Mouse (Mus musculus) midbrain, embryonic 15.5 days (tissue): ENCODE results near the gene Parpbp. TPM values are rescaled to one million over a fixed set of nuclear protein-coding genes. Genes with fewer than 3 reads are reported as not detected.

ENCODE experiments used
- ATAC-seq: fragments of 200-750 bp; cut with Nextera tagmentation; replicated peaks from 2 replicates; pipeline ENCODE4 v1.8.0; 2017; ENCODE audit warnings: moderate TSS enrichment
- H3K27ac ChIP-seq: fragments of 300-500 bp; sonication (generic); 2 replicates; pipeline ENCODE4 v1.5.1; 2015; ENCODE audit warnings: mild to moderate bottlenecking, inconsistent platforms
- H3K27me3 ChIP-seq: fragments of 300-500 bp; sonication (generic); replicated peaks from 2 replicates; pipeline ENCODE4 v1.6.1; 2015; ENCODE audit warnings: inconsistent platforms
- H3K36me3 ChIP-seq: fragments of 300-500 bp; sonication (generic); replicated peaks from 2 replicates; pipeline ENCODE4 v1.6.1; 2015; ENCODE audit warnings: inconsistent platforms
- H3K4me1 ChIP-seq: fragments of 300-500 bp; sonication (generic); 2 replicates; pipeline ENCODE4 v1.6.1; 2015; ENCODE audit warnings: inconsistent platforms
- H3K4me2 ChIP-seq: fragments of 300-500 bp; sonication (generic); 2 replicates; pipeline ENCODE4 v1.6.1; 2015; ENCODE audit warnings: inconsistent platforms, mild to moderate bottlenecking, moderate library complexity
- H3K4me3 ChIP-seq: fragments of 300-500 bp; sonication (generic); 2 replicates; pipeline ENCODE4 v1.5.1; 2015; ENCODE audit warnings: mild to moderate bottlenecking, inconsistent platforms
- H3K9ac ChIP-seq: fragments of 300-500 bp; sonication (generic); 2 replicates; pipeline ENCODE4 v1.6.1; 2015; ENCODE audit warnings: mild to moderate bottlenecking, inconsistent platforms
- H3K9me3 ChIP-seq: fragments of 300-500 bp; sonication (generic); 2 replicates; pipeline ENCODE4 v1.6.1; 2016; ENCODE audit warnings: inconsistent platforms
- WGBS: fragments of 180-500 bp; shearing (Covaris S2); methylation state at CpG from one replicate; pipeline ENCODE4 v1.1.7; 2015; ENCODE audit warnings: mixed read lengths; 5-methylcytosine and 5-hydroxymethylcytosine counted together
- polyA plus RNA-seq: library from polyadenylated mRNA; unstranded; fragments of >200 nt; fragmentation: Nextera tagmentation; extraction: Ambion mirVana; gene quantifications from 2 replicates; pipeline ENCODE4 v1.2.1, GENCODE M21; 2015

The Parpbp gene
- polyA plus RNA-seq, 1 experiment from 2014 or later = 2.3 TPM

DNA sequence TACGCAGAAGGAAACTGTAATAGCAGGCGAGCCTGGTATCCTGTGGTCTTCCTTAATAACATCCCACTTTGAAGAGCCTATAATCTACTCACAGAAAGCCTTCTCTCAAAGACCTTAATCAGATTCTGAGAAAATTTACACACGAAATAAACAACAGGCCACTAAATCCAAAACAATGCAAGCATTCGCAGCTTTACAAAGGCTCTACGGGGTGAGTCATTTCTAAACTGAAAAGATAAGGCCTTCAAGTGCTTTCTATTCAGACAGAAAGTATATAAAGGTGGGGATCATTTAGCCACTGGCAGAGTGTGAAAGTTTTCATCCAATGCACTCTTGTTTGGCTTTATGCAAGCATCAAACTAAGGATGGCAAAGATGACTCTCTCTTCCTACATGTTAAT, 56.0 kb downstream of the Parpbp start, which contains the start of gene Pmch:
TSS of gene Pmch (plus strand) at position 301 of the 400 bp plus-strand sequence.
- no peak within 1 kb of the TSS for H3K4me3 ChIP-seq
- no peak within 1 kb of the TSS for H3K9ac ChIP-seq
- 27% methylated on average over 5 of the region's 5 CpGs for WGBS
- no peak within 1 kb of the TSS for H3K4me2 ChIP-seq
- no peaks in the 10 kb centered on the region for H3K4me1 ChIP-seq
- H3K36me3 ChIP-seq = no peaks in the 10 kb centered on the region
- H3K27me3 ChIP-seq = no peaks in the 10 kb centered on the region
- no peak for ATAC-seq
- H3K27ac ChIP-seq = no peak within 1 kb of the TSS
- no peaks in the 10 kb centered on the region for H3K9me3 ChIP-seq

DNA sequence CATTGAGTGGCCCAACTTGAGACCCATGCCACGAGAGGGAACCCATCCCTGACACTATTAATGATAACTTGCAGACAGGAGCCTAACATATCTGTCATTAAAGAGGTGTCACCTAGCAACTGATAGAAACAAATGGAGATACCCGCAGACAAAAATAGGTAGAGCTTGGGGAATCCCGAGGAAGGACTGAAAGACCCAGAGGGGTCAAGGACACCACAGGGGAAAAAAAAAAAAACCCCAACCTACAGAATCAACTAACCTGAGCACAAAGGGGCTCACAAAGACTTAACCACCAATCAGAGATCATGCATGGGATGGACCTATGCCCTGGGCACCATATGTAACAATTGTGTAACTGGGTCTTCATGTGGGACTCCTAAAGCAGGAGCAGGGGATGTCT, 79.4 kb downstream of the Parpbp start:
- WGBS = 79% methylated on average over 3 of the region's 3 CpGs
- Histone ChIP-seq H3K9ac (no peak overlapping the region), H3K4me3 (no peak overlapping the region), H3K4me2 (no peak overlapping the region), H3K36me3 (no peaks in the 10 kb centered on the region), H3K27ac (no peak overlapping the region), H3K9me3 (no peaks in the 10 kb centered on the region), H3K4me1 (no peaks in the 10 kb centered on the region), H3K27me3 (no peaks in the 10 kb centered on the region)
- no peak for ATAC-seq

DNA sequence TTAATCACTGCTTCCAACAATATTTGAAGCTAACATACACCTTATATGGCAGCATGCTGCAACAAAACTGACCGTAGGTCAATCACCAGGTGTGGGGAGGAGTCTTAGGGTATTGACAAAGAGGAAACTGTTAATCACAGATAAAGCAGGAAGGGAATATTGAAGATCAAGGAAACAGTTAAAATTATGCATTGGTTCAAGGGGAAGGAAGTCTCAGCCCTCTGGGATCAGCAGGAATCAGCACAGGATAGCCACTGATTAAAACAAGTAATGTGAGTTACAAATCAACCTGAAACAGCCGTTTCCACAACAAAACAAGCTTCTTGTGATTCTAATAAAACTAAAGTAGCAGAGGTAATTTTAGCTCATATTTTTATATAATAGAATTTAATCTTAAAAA, 81.9 kb downstream of the Parpbp start:
- Histone ChIP-seq H3K4me1 (no peaks in the 10 kb centered on the region), H3K4me2 (no peak overlapping the region), H3K27me3 (no peaks in the 10 kb centered on the region), H3K9me3 (no peaks in the 10 kb centered on the region), H3K36me3 (no peaks in the 10 kb centered on the region), H3K4me3 (no peak overlapping the region), H3K9ac (no peak overlapping the region), H3K27ac (no peak overlapping the region)
- WGBS = 82% methylated on average over 2 of the region's 2 CpGs
- ATAC-seq = no peak

DNA sequence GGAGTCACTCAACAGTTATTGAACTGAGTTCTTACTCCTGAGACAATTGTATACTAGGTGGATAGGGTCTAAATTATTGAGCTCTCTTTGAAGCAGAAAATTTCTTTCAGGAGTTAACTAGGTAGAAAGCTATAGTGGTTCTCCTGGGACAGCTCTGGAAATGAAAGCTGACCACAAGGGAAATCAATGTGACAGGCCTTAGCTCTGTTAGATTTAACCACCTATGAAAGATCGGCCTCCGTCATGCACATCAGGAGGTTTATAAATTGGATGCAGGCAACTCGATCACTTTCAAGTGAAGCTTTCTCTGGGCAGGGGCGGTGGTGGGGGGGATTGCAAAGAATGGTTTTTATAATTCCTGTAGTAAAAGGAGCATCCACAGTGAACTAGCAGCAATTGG, 83.3 kb downstream of the Parpbp start:
- no peak overlapping the region for H3K9ac ChIP-seq
- H3K36me3 ChIP-seq = no peaks in the 10 kb centered on the region
- no peaks in the 10 kb centered on the region for H3K27me3 ChIP-seq
- no peaks in the 10 kb centered on the region for H3K4me1 ChIP-seq
- no peak for ATAC-seq
- H3K9me3 ChIP-seq = no peaks in the 10 kb centered on the region
- 75% methylated on average over 4 of the region's 4 CpGs for WGBS
- no peak overlapping the region for H3K4me3 ChIP-seq
- H3K27ac ChIP-seq = no peak overlapping the region
- no peak overlapping the region for H3K4me2 ChIP-seq

DNA sequence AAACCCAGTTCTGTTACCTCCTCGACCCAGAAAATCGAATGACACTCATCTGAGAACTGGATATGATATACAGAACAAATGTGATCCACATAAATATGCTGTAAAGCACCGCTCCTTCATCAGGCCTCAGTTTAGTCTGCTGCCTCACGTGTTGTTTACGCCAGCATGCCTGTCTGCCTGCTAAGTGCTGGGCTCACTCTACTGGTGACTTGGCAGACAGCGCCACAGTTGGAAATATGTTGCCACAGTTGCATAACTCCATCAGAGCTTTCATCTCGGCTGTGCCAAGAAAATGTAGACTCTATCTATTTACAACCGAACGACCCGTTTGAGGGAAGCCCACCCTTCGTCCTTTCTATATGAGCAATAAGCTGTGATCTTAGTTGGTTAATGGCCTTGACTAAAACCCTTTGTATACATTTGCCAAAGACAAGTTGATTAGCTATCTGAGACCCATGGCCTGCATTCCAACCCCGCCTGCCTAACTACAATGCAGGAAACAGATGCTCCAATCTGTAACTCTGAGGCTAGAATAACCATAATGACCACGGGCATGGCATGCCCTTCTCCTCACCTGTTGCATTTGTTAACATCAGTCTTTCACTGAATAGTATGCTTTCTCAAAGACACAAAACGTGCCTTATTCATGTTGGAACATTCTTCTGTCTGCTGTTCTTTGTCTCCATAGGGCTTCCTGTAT, 89.6 kb downstream of the Parpbp start:
- Histone ChIP-seq H3K9me3 (no peaks in the 10 kb centered on the region), H3K9ac (no peak overlapping the region), H3K4me2 (no peak overlapping the region), H3K36me3 (no peaks in the 10 kb centered on the region), H3K4me3 (no peak overlapping the region), H3K27ac (no peak overlapping the region), H3K27me3 (no peaks in the 10 kb centered on the region), H3K4me1 (no peaks in the 10 kb centered on the region)
- no peak for ATAC-seq
- 87% methylated on average over 14 of the region's 14 CpGs for WGBS

DNA sequence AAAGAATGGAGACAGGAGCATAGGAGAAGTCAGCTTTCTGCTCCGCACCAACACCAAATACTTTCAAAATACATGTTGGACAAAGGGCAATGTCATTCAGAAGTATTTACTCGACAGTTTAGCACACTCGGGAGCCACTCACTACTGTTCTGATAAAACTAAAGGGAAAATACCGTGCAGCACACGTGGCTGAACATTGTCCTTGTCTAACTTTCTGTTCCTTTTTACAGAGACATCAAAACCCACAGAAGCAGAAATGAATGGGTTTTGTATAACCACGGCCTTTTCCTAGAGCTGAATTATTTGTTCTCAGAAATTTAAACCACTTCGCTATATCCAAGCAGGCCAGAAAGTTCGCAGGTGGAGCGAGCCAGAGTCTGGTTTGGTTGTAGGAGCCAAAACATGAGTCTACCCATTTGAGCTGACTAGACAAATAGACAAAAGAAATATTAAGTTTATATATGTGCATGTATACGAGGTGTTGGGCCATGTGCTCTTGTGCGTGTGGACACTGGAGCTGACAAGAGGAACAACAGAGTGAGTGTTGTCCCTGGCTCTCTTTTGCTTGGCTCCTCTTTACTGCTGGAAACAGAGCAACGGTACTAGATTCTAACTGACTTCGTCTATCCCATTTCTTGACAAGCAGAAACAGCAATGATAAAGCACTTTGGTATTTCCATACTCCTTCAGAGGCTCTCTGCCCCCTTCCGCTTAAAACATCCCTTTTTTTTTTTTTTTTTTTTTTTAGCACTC, 92.3 kb downstream of the Parpbp start:
- no peaks in the 10 kb centered on the region for H3K27me3 ChIP-seq
- no peak for ATAC-seq
- no peaks in the 10 kb centered on the region for H3K36me3 ChIP-seq
- WGBS = 85% methylated on average over 14 of the region's 14 CpGs
- no peak overlapping the region for H3K27ac ChIP-seq
- no peaks in the 10 kb centered on the region for H3K9me3 ChIP-seq
- H3K4me3 ChIP-seq = no peak overlapping the region
- H3K9ac ChIP-seq = no peak overlapping the region
- H3K4me2 ChIP-seq = no peak overlapping the region
- H3K4me1 ChIP-seq = no peaks in the 10 kb centered on the region

DNA sequence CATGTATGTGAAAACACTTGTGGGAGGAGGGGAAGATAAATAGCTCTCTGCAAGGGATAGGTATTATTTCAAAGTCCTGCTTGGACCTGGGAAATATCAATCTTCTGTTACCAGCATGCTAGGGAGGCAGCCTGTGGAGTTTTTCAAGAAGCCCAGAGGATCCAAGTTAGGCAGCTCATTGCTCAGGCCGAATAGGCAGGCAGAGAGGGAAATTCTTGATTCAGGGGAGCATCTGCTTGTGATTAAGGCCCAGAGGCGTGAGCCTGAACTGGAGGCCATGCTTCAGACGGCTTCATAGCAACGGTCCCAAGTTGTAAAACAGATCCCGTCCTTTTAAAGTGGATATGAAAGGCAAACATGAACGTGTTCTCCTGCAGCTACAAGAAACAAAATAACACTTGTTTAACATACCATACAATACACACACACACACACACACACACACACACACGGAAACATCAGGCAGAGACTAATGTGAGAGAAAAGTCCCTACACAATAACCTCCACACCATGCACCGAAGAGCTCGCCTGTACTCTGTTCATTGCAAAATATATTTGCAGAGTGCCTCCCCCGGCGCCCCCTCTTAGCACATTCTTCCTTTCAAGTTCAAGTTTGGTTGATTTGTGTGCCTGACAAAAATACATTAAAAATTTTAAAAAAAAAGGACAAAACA, 100.5 kb downstream of the Parpbp start:
- H3K27ac ChIP-seq = no peak overlapping the region
- no peaks in the 10 kb centered on the region for H3K36me3 ChIP-seq
- no peaks in the 10 kb centered on the region for H3K27me3 ChIP-seq
- no peaks in the 10 kb centered on the region for H3K4me1 ChIP-seq
- no peak overlapping the region for H3K9ac ChIP-seq
- no peak overlapping the region for H3K4me2 ChIP-seq
- H3K9me3 ChIP-seq = no peaks in the 10 kb centered on the region
- ATAC-seq = no peak
- 70% methylated on average over 11 of the region's 11 CpGs for WGBS
- H3K4me3 ChIP-seq = no peak overlapping the region

DNA sequence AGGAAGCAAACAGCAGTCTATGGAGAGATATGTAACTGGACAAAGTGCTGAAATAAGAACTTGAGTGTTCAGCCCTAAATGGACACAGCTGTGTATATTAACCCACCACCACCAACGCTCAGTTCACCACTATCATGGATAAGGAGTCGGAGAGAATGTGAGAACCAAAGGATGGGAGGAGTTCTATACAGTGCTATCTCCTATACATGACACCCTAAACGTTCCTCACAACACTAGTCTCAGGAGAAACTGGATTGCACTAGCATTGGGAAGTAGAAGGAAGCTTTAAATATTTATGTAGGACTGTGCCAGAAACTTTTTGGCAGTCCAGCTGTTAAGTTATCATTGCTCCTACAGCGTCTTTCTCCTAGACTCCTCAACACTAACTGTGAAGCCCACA, 102.4 kb downstream of the Parpbp start:
- no peak for ATAC-seq
- Histone ChIP-seq H3K4me2 (no peak overlapping the region), H3K4me1 (no peaks in the 10 kb centered on the region), H3K27ac (no peak overlapping the region), H3K9ac (no peak overlapping the region), H3K4me3 (no peak overlapping the region), H3K36me3 (no peaks in the 10 kb centered on the region), H3K27me3 (no peaks in the 10 kb centered on the region), H3K9me3 (no peaks in the 10 kb centered on the region)
- 92% methylated on average over 4 of the region's 4 CpGs for WGBS

Other genes with a start within 250 kb of the Parpbp start
- 31.6 and 54.3 TPM in 2 replicates for gene Pmch, start 55.9 kb downstream of the Parpbp start, polyA plus RNA-seq
- 21.7 and 22.3 TPM in 2 replicates for gene Nup37, start 51 bp upstream of the Parpbp start, polyA plus RNA-seq
- 39.0 and 40.2 TPM in 2 replicates for gene Washc3, start 54.2 kb upstream of the Parpbp start, polyA plus RNA-seq
- gene Dram1, start 232.1 kb upstream of the Parpbp start, polyA plus RNA-seq = 0.46 and 0.55 TPM in 2 replicates
- gene Gnptab, start 232.2 kb upstream of the Parpbp start, polyA plus RNA-seq = 20.7 and 24.1 TPM in 2 replicates